Mouse (Mus musculus) testis, adult 2 months (tissue): ENCODE data around the gene Washc1.

Experiments
- CTCF ChIP-seq: fragments of 200-500 bp; IDR thresholded peaks from 2 replicates; pipeline ENCODE4 v1.5.1; 2012; ENCODE audit warnings: low read depth, mild to moderate bottlenecking, inconsistent platforms, low read length, moderate library complexity; ENCODE audit not compliant: control insufficient read depth, insufficient read depth, insufficient replicate concordance
- POLR2A ChIP-seq: fragments of 200-500 bp; IDR thresholded peaks from 2 replicates; pipeline ENCODE4 v1.6.1; 2012; ENCODE audit warnings: low read depth, mild to moderate bottlenecking, inconsistent platforms, low read length, moderate library complexity; ENCODE audit not compliant: control insufficient read depth

- TF ChIP-seq POLR2A (no peak), CTCF (no peak)
These were observed at the start of gene Washc1 for GRCm38 (mm10) chr17:66111402-66111959.
